Mouse (Mus musculus) 3T3-L1 (cell line): ENCODE measurements around the gene Map3k14.

Experiments used
- DNase-seq: peaks from one replicate; pipeline ENCODE4 v3.0.0-alpha.2; 2015; ENCODE audit warnings: low read depth, low spot score

The Map3k14 gene

GRCm38 (mm10) chr11:103210291-103210690, 57.0 kb downstream of the Map3k14 start:
- DNase-seq: no peak

- DNase-seq: no peak
These were observed 58.8 kb downstream of the Map3k14 start, which contains the start of gene 1700023F06Rik for GRCm38 (mm10) chr11:103208458-103208857. 1700023F06Rik (minus strand) TSS chr11:103208558.

GRCm38 (mm10) chr11:103206203-103206602, 61.1 kb downstream of the Map3k14 start:
- no peak for DNase-seq

GRCm38 (mm10) chr11:103202376-103202775, 64.9 kb downstream of the Map3k14 start:
- DNase-seq: no peak

GRCm38 (mm10) chr11:103201664-103202063, 65.6 kb downstream of the Map3k14 start:
- DNase-seq: peak; percentile 90

GRCm38 (mm10) chr11:103198911-103199803, 68.1 kb downstream of the Map3k14 start:
- DNase-seq: no peak

- DNase-seq: no peak
These were observed 68.9 kb downstream of the Map3k14 start for GRCm38 (mm10) chr11:103198339-103198738.

GRCm38 (mm10) chr11:103197340-103197739, 69.9 kb downstream of the Map3k14 start:
- no peak for DNase-seq

GRCm38 (mm10) chr11:103195656-103196055, 71.6 kb downstream of the Map3k14 start:
- no peak for DNase-seq

GRCm38 (mm10) chr11:103195236-103195635, 72.0 kb downstream of the Map3k14 start:
- no peak for DNase-seq

- DNase-seq: no peak
These were observed 73.5 kb downstream of the Map3k14 start for GRCm38 (mm10) chr11:103193825-103194168.

- no peak for DNase-seq
These were observed 74.1 kb downstream of the Map3k14 start for GRCm38 (mm10) chr11:103192956-103193824.

- no peak for DNase-seq
These were observed 74.9 kb downstream of the Map3k14 start for GRCm38 (mm10) chr11:103192230-103192955.

GRCm38 (mm10) chr11:103184891-103185290, 82.4 kb downstream of the Map3k14 start:
- DNase-seq: peak; percentile 77

- no peak for DNase-seq
These were observed 85.4 kb downstream of the Map3k14 start for GRCm38 (mm10) chr11:103181911-103182310.

GRCm38 (mm10) chr11:103181349-103181748, 85.9 kb downstream of the Map3k14 start:
- DNase-seq: no peak

GRCm38 (mm10) chr11:103180426-103180825, 86.8 kb downstream of the Map3k14 start:
- no peak for DNase-seq

GRCm38 (mm10) chr11:103178748-103179147, 88.5 kb downstream of the Map3k14 start:
- no peak for DNase-seq

GRCm38 (mm10) chr11:103177815-103178485, 89.3 kb downstream of the Map3k14 start:
- no peak for DNase-seq

- DNase-seq: no peak
These were observed 90.1 kb downstream of the Map3k14 start for GRCm38 (mm10) chr11:103177216-103177615.

GRCm38 (mm10) chr11:103176510-103176909, 90.8 kb downstream of the Map3k14 start:
- DNase-seq: no peak
